Mouse (Mus musculus): Measurements from ENCODE around the gene Htra2.
A peak's percentile ranks its signal among the peaks of the same experiment; 100 is the strongest.

Gene Htra2

GRCm38 (mm10) chr6:83054871-83055431 lies at the start of gene Htra2:
Gene Htra2, minus strand, starts transcription at chr6:83055273.
- DNase-seq (ENCODE audit: low read depth in 2 of 2, low spot score in 2 of 2): no peak

GRCm38 (mm10) chr6:83104158-83104557 lies 49.1 kb upstream of the Htra2 start:
- no peak for DNase-seq (ENCODE audit: low read depth in 2 of 2, low spot score in 2 of 2)

DNA sequence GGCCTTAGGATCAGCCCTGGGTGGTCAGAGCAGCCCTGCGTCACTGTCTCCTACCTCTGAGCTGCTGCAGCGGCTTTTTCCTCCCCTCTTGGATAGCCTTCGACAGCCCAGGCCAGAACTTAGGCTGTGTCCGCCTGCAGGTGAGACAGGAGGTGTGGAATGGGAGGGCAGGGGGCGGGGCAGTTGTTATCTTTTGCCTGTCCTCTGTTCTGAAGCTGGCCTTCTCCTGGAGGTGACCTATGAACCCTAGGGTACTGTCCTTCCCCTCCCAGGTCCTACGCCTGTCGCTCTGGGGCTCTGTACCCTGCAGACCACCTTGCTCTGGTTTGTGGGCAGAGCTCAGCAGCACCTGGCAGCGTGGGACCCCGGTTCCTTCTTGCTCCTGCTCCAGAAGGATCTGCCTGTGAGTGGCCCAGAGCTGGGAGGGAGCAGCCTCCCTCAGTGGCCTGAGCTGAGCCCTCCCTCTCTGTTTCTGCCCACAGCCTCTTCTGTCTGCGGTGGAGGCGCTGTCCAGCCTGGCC lies 48.1 kb upstream of the Htra2 start:
- no peak for DNase-seq (ENCODE audit: low read depth in 2 of 2, low spot score in 2 of 2)

DNA sequence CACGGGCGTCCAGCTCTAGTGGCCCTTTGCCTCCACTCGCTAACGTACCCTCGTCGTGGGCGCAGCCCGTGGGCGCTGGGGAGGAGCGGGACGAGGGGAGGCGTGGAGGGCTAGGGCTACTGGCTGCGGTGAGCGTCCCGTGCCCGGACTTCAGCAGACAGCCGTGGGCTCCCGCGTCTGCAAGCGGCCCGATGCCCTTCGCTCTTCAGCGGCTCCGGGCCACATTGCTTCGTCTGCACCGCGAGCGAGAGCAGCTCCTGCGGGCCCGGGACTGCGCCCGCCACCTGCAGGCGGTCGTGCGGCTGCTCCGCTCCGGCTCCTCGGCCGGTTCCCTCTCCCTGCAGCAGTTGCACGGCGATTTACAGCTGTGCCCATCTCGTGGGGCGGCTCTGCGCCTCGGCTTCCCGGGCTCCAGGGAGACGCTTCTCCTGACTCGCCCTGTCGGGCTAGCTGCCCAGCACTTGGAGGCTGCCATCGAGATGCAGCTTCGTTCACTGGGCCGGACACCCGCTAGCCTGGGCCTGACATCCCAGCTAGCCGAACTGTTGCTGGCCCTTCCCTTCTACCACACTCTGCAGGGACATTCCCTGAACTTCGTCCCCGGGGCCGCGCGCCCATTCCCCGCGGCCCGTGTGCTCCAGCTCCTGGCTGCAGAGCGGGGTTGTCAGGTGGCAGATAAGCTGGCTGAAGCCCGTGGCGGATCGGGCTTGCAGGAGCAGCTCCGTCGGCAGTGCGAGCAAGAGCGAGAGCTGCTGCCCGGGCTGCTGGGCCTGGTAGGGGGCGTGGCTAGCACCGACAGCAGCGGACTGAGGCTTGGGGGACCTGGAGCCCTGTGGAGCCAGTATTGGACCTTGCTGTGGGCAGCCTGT lies 46.8 kb upstream of the Htra2 start:
- peak; percentile 62 to 63 for DNase-seq (ENCODE audit: low read depth in 2 of 2, low spot score in 2 of 2)

- DNase-seq (ENCODE audit: low read depth in 2 of 2, low spot score in 2 of 2): peak; percentile 81 to 85
Observed at GRCm38 (mm10) chr6:83101316-83101687, 46.2 kb upstream of the Htra2 start, which contains the start of the genes Ccdc142 and Gm42688. Gene Ccdc142, plus strand, starts transcription at chr6:83101601. Gene Gm42688, plus strand, starts transcription at chr6:83101617.

DNA sequence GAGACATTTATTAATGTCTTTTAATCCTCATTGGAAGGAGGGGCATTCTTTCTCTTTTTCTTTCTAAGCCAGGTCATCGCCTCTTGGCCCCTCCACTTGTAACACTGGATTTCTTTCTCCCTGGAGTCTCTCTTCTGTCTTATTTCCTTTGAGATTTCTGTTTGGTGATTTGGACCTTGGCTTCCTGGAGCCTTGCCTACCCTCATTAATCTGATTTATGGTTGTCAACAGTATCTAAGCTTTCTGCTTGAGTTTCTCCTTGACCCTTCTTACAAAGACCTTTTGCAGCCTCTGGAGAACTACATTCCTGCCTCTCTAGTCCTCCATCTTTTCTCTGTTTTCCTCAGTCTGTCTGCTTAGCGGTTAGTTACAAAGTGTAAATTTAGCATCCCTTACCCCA lies 43.3 kb upstream of the Htra2 start:
- no peak for DNase-seq (ENCODE audit: low read depth in 2 of 2, low spot score in 2 of 2)

GRCm38 (mm10) chr6:83095968-83096367 lies 40.9 kb upstream of the Htra2 start:
- DNase-seq (ENCODE audit: low read depth in 2 of 2, low spot score in 2 of 2): peak; percentile 57 to 66

DNA sequence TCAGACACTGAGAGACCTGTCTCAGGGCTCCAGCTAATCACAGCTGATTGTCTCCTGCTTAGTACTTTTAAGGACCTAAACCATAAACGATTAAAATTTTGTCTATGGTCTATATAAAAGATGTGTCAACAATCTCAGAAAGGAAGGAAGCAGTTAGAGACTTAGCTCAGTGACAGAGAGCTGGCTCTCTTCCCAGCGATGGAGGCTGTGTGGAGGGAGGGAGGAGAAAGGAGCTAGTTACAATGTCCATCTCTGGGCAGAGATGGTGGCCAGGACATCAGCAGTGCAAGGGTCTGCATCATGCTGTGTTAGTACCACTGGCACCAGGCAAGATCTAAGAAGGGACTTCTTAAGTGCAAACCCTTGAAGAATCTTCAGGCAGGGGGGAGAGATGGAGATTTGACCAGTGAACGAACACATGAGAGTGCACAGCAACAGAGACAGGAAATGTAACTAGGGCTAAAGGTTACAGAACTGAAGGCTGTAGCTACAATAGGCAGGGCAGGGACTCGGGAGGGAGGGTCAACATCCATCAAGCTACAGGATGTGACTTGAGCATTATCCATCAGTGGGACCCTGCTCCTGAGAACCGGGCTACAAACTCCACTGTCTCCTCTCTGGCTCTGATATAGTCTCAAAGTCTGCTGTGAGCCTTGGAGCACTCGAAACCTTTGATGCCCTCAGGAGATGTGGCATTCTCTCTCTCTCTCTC lies 37.5 kb upstream of the Htra2 start:
- DNase-seq (ENCODE audit: low read depth in 2 of 2, low spot score in 2 of 2): no peak

DNA sequence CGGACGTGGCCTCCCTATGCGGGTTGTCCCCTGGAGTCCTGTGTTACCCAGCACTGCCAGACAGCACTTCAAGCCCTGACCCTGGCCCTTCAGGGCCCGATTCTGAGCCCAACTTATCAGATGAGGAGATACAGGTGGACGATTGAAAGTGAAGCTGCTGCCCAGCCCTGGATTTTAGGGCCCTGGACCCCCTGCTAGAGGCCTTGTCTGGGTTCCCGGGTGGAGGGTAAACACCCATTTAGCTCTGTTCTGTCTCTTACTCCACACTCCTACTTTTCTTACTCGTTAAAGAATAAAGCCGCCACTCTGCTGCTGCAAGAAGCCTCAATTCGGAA lies 32.8 kb upstream of the Htra2 start:
- DNase-seq (ENCODE audit: low read depth in 2 of 2, low spot score in 2 of 2): no peak

DNA sequence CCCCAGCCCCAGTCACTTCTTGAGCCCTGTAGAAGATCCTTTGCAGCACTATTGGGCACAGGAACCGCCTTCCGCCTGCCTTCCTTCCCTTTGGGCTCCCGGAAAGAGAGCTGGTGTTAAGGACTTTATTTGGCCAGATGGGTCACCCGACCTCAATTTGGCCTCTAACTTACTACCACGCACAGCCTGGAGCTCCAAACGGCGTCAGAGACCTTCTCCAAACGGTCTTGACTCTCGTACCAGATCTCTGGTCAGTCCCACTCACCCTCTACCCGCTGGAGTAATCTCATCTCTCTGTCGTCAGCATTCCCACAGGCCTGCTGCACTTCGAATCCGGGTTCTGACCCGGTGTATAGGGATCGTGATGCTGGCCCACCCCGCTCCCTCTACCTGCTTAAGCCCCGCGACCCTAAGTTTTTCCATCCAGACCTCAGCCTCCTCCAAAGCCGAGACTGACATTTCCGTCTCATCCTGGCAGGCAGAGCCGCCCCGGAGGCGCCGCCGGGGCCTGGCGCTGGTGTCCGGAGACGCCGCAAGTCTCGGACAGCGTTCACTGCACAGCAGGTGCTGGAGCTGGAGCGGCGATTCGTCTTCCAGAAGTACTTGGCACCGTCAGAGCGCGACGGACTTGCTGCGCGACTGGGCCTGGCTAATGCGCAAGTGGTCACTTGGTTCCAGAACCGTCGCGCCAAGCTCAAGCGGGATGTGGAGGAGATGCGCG lies 32.3 kb upstream of the Htra2 start:
- no peak for DNase-seq (ENCODE audit: low read depth in 2 of 2, low spot score in 2 of 2)

- no peak for DNase-seq (ENCODE audit: low read depth in 2 of 2, low spot score in 2 of 2)
Observed at GRCm38 (mm10) chr6:83086121-83087035, 31.3 kb upstream of the Htra2 start, which contains the start of gene Lbx2. Gene Lbx2, plus strand, starts transcription at chr6:83086367.

DNA sequence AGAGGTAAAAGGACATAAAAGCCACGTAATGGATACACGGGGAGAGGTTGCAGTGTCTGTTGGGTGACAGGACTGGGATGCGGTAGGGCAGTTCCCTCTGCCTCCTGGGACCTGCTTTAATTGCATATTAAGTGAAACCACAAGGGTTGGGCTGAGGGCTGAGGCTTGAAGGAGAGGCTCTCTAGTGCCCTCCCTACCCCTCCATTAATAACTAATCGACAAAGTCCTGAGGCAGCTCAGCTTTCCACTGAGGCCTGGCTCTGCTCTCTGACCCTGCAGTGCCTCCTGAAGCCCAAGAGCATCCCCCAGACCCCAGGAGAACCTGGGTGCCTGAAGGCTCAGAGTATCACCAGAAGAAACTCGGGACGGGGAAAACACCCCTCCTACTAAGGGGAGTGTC lies 29.4 kb upstream of the Htra2 start:
- no peak for DNase-seq (ENCODE audit: low read depth in 2 of 2, low spot score in 2 of 2)

GRCm38 (mm10) chr6:83083497-83083896 lies 28.4 kb upstream of the Htra2 start:
- DNase-seq (ENCODE audit: low read depth in 2 of 2, low spot score in 2 of 2): no peak

DNA sequence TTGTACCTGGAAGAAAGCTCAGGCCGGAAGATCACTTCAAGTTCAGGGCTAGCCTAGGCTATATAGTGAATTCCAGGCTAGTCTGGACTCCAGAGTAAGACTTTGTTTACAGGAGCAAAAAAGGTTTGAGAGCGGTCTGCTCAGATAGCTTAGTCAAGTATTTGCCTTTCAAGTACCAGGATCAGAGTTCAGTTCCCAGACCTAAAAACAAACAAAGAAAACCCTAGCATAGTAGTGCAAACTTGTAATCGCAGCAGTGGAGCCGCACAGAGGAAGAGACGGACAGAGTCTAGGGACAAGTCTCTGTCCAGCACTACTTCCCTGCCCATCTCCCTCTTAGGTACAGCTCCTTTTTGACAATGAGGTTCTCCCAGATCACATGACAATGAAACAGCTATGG lies 25.1 kb upstream of the Htra2 start:
- no peak for DNase-seq (ENCODE audit: low read depth in 2 of 2, low spot score in 2 of 2)

DNA sequence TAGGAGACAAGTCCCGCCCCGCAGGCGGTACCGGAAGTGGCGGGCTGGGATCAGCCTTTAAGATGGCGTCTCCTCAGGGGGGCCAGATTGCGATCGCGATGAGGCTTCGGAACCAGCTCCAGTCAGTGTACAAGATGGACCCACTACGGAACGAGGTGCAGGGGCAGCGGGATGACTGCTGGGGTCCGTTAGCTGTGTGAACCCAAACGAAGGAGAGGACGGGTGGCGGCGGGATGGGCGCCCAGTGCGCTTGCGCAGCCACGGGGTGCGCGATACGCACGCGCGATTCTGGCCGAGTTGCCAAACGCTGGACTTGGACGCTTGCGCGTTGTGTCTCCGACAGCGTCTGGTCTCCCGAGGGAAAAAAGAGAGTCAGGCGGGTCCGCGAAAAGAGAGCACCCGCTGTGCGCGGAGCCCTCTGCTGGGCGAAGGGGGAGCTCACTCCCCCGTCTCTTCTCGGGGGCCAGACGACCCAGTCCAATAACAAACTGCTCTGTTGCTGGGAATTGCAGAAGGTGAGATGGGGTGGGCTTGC lies 23.3 kb upstream of the Htra2 start:
- peak; percentile 99 to 100 for DNase-seq (ENCODE audit: low read depth in 2 of 2, low spot score in 2 of 2)

GRCm38 (mm10) chr6:83077630-83078323 lies 22.7 kb upstream of the Htra2 start, which contains the start of gene Pcgf1:
Gene Pcgf1, plus strand, starts transcription at chr6:83077869.
- no peak for DNase-seq (ENCODE audit: low read depth in 2 of 2, low spot score in 2 of 2)

DNA sequence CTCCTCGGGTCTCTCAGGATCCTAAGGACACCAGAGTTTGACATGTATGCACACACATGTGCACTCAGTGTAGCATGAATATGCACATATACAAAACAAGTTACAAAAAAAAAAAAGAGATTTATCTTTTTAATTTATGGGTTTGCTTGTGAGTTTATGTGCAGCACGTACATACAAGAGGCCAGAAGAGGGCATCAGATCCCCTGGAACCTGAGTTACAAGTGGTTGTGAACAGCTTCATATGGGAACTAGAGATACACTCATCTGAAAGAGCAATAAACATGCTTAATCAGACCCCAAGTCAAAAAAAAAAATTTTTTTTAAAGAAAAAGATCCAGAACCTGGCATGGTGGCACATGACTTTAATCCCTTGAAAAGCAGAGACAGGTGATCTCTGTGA lies 19.9 kb upstream of the Htra2 start:
- peak in 1 of 2 experiments; percentile 51 for DNase-seq (ENCODE audit: low read depth in 2 of 2, low spot score in 2 of 2)

DNA sequence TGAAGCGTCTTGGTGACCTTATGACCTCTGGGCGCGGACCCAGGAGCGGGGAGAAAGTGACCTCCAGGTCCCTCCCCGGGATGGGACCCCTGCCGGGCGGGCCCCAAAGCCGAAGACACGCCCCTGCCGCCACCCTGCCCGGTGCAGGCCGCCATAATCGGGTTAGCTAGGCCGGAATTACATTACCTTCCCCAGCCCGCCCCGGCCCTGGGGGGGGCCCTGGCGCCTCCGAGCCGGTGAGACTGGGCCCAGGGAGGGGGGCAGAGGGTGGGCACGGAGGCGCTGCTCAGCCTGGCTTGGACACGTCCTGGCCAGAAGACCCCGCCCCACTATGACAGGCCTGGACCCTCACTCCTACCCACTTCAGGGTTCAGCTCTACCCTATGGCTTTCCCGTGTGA lies 16.1 kb upstream of the Htra2 start:
- no peak for DNase-seq (ENCODE audit: low read depth in 2 of 2, low spot score in 2 of 2)

Measured in CD8-positive naive resting alpha-beta T cell, adult 2 months (primary cell).